Mouse (Mus musculus) splenic B cell, adult 2 months (primary cell): ENCODE measurements around the gene Tbcb.
"Not testable (repeated sequence)": the region's sequence is repeated elsewhere in the genome, so short reads cannot be mapped to it uniquely, and the experiment has no call there.

ENCODE experiments used
- DNase-seq: peaks from one replicate; pipeline ENCODE4 v3.0.0-alpha.2; 2011; ENCODE audit warnings: low read depth, low spot score
- H3K27me3 ChIP-seq: 2 replicates; pipeline ENCODE4 v1.6.1; 2012; ENCODE audit warnings: mild to moderate bottlenecking, low read length, moderate library complexity, mixed read lengths; ENCODE audit not compliant: control insufficient read depth, poor library complexity, insufficient read depth, severe bottlenecking
- H3K36me3 ChIP-seq: 2 replicates; pipeline ENCODE4 v1.6.1; 2012; ENCODE audit warnings: mild to moderate bottlenecking, low read length, moderate library complexity, mixed read lengths; ENCODE audit not compliant: control insufficient read depth, poor library complexity, insufficient read depth, severe bottlenecking

The Tbcb gene

DNA sequence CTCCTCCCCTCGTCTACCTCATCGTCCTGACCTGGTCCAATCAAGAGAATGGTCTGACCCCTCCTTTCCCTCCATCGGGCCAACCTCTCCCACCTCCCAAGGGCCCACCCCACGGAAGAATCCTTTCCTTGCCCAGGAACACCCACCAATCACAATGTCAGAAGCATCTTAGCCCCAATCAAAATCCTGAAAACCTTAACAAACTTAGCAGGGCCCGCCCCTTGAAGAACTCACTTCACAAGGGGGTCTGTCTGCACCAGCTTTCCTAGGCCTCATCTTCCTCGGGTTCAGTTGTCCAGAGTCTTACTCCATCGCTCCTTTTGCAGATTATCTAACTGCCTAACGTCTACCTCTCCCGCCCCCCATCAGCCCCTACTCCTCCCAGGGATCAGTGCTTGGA, 39.1 kb downstream of the Tbcb start:
- no peaks in the 10 kb centered on the region; the same call in 1 of the 2 replicates for H3K36me3 ChIP-seq
- no peaks in the 10 kb centered on the region for H3K27me3 ChIP-seq
- no peak for DNase-seq

- DNase-seq, result no peak
- Histone ChIP-seq H3K27me3 (no peaks in the 10 kb centered on the region), H3K36me3 (no peaks in the 10 kb centered on the region; the same call in 1 of the 2 replicates)
Measured at GRCm38 (mm10) chr7:30192088-30192487, 40.0 kb downstream of the Tbcb start.

GRCm38 (mm10) chr7:30189116-30189491, 43.0 kb downstream of the Tbcb start:
- no peaks in the 10 kb centered on the region for H3K27me3 ChIP-seq
- DNase-seq, result no peak
- no peaks in the 10 kb centered on the region; the same call in 1 of the 2 replicates for H3K36me3 ChIP-seq

DNA sequence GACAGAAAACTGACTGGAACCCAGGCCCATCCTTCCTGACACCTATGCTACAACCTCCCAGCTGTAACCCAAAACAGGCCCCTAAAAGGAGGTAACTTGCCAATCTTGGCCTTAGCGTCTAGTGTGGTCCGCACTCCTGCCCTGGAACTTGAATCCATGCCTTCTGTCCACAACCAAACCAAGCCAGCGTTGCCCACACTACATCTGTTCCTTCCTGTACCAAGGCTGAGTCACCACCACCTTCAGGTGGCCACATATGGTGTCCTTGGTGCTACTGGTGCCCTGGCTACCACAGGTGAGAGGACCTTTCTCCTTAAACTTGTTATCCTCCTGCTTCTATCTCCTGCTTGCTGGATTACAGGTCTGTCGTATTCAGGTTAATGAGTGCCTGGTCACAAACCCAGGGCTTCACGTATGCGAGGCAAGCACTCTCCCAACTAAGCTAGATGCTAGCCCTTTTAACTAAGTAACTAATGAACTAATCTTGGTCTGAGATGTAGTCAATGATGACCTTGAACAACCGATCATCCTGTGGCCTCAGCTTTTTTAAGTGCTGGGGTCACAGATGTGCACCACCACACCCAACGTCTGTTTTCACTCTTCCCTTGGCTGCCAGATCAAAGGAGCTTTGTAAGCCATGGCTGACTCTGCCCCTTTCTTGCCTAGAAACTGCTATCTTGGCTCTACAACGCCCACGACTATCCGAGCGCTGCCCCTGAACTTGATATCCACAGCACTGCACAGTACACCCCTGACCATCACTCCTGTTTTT, 43.5 kb downstream of the Tbcb start:
- no peaks in the 10 kb centered on the region for H3K27me3 ChIP-seq
- DNase-seq, result no peak
- H3K36me3 ChIP-seq, result no peaks in the 10 kb centered on the region; the same call in 1 of the 2 replicates

GRCm38 (mm10) chr7:30184641-30185348, 47.3 kb downstream of the Tbcb start:
- Histone ChIP-seq H3K27me3 (no peaks in the 10 kb centered on the region), H3K36me3 (no peaks in the 10 kb centered on the region; the same call in 1 of the 2 replicates)
- no peak for DNase-seq

DNA sequence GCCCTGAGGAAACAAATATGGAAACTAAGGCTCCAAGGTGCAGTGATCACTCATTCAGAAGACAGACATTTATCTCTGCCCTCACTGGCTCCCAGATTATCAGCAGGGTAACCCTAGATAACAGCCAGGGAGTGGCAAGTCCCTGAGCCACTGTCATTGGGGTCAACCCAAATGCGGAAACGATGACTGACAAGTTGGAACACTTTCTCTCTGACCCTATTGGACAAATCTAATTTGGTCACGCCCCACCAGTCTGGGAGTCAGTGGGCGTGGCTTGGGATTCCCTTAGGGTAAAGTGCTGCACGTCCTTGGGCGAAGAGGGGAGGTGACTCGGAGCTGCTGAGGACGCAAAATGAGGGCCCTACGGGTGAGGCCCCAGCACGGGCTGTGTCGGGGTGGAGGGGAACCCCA, 48.2 kb downstream of the Tbcb start, which contains the start of gene Cox7a1:
Gene Cox7a1 (plus strand): TSS at position 266 of the 411 bp plus-strand sequence.
- no peaks in the 10 kb centered on the region for H3K27me3 ChIP-seq
- DNase-seq, result peak; percentile 86
- no peaks in the 10 kb centered on the region; the same call in 1 of the 2 replicates for H3K36me3 ChIP-seq

GRCm38 (mm10) chr7:30183189-30183588, 48.9 kb downstream of the Tbcb start:
- H3K36me3 ChIP-seq, DNase-seq: not testable (repeated sequence)

GRCm38 (mm10) chr7:30181929-30182328, 50.1 kb downstream of the Tbcb start:
- not testable (repeated sequence) for H3K27me3 ChIP-seq, DNase-seq, H3K36me3 ChIP-seq

More at GRCm38 (mm10) chr7:30183189-30183588, 48.9 kb downstream of the Tbcb start:
- not testable (repeated sequence) for H3K27me3 ChIP-seq

DNA sequence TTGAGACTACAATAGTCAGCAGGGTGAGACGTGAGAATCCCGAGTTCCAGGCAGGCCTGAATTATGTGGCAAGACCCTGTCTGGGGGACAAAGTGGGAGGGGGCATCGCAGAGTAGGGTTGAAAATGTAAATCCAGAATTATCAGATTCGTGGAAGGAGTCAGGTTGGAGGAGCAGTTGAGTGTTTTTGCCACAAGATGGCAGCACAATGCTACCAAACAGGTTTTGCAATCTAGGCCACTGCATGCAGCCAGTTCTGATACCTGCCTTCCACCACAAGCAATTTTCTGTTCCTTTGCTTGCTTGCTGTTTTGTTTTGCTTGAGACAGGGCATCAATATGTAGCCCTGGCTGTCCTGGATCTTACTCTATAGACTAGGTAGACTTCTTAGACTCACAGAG, 50.8 kb downstream of the Tbcb start:
- Histone ChIP-seq H3K27me3 (no peaks in the 10 kb centered on the region), H3K36me3 (peaks cover 3% of the 10 kb centered on the region; the same call in 1 of the 2 replicates)
- peak; percentile 89 for DNase-seq

DNA sequence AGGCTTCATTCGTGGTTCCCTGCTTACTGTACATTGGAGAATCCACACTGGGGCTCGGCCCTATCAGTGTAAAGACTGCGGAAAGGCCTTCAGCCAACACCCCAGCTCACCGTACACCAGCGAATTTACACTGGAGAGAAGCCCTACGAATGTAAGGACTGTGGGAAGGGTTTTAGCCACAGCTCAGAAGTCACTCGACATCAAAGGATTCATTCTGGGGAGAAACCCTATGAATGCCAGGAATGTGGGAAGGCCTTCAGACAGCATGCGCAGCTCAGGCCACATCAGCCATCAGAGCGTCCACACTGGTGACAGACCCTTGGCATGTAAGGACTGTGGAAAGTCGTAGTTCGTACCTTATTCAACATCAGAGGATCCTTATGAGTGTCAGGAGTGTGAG, 53.8 kb downstream of the Tbcb start:
- Histone ChIP-seq H3K27me3 (no peaks in the 10 kb centered on the region), H3K36me3 (peaks cover 3% of the 10 kb centered on the region)
- no peak for DNase-seq

DNA sequence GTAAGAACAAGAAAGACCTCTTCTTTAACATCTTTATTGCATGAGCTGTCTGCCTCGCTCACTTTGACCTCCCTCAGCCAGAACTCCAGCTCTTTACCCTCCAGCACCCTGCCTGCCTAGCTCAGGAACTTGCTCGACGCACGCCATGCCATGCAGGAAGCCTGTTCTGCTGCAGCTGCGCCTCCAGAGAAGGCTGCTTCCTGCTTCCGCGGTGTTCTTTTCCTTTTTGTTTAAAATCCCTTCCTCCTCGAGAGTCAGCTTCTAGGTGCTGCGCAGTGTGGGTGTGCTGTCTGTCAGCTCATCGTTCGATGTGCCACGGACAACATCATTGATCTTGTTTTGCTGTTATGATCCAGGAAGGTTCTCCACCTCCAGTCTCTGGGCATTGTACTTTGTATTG, 55.6 kb downstream of the Tbcb start:
- no peaks in the 10 kb centered on the region for H3K27me3 ChIP-seq
- DNase-seq, result no peak
- H3K36me3 ChIP-seq, result peaks cover 3% of the 10 kb centered on the region
